Mouse (Mus musculus) kidney, embryonic 15.5 days (tissue): ENCODE results near the gene Tmprss5. TPM values are rescaled to one million over a fixed set of nuclear protein-coding genes. Genes with fewer than 3 reads are reported as not detected.

Experiments used
- ATAC-seq: fragments of 200-750 bp; cut with Nextera tagmentation; replicated peaks from 2 replicates; pipeline ENCODE4 v1.8.0; 2017; ENCODE audit warnings: moderate TSS enrichment; ENCODE audit not compliant: low FRiP score
- H3K27ac ChIP-seq: fragments of 300-500 bp; sonication (generic); 2 replicates; pipeline ENCODE4 v1.5.1; 2015; ENCODE audit warnings: mild to moderate bottlenecking, inconsistent platforms
- H3K27me3 ChIP-seq: fragments of 300-500 bp; sonication (generic); 2 replicates; pipeline ENCODE4 v1.6.1; 2015; ENCODE audit warnings: inconsistent platforms
- H3K36me3 ChIP-seq: fragments of 300-500 bp; sonication (generic); 2 replicates; pipeline ENCODE4 v1.6.1; 2015; ENCODE audit warnings: inconsistent platforms
- H3K4me1 ChIP-seq: fragments of 300-500 bp; sonication (generic); 2 replicates; pipeline ENCODE4 v1.6.1; 2015; ENCODE audit warnings: inconsistent platforms
- H3K4me2 ChIP-seq: fragments of 300-500 bp; sonication (generic); 2 replicates; pipeline ENCODE4 v1.6.1; 2015; ENCODE audit warnings: moderate library complexity, mild to moderate bottlenecking, inconsistent platforms
- H3K4me3 ChIP-seq: fragments of 300-500 bp; sonication (generic); replicated peaks from 2 replicates; pipeline ENCODE4 v1.5.1; 2015; ENCODE audit warnings: mild to moderate bottlenecking, inconsistent platforms
- H3K9ac ChIP-seq: fragments of 300-500 bp; sonication (generic); 2 replicates; pipeline ENCODE4 v1.6.1; 2015; ENCODE audit warnings: mild to moderate bottlenecking, inconsistent platforms
- H3K9me3 ChIP-seq: fragments of 300-500 bp; sonication (generic); replicated peaks from 2 replicates; pipeline ENCODE4 v1.6.1; 2016; ENCODE audit warnings: inconsistent platforms
- WGBS: fragments of 180-500 bp; shearing (Covaris S2); methylation state at CpG from one replicate; pipeline ENCODE4 v1.1.7; 2015; ENCODE audit warnings: mixed read lengths; 5-methylcytosine and 5-hydroxymethylcytosine counted together
- polyA plus RNA-seq: library from polyadenylated mRNA; unstranded; fragments of >200 nt; fragmentation: Nextera tagmentation; extraction: Ambion mirVana; gene quantifications from 2 replicates; pipeline ENCODE4 v1.2.1, GENCODE M21; 2015

The Tmprss5 gene
- 0.36 and 0.39 TPM in 2 replicates for polyA plus RNA-seq

- Histone ChIP-seq H3K27me3 (no peaks in the 10 kb centered on the region), H3K4me1 (no peaks in the 10 kb centered on the region), H3K36me3 (peaks cover 48% of the 10 kb centered on the region), H3K27ac (no peak within 1 kb of the TSS), H3K4me2 (no peak within 1 kb of the TSS), H3K4me3 (no peak within 1 kb of the TSS), H3K9ac (no peak within 1 kb of the TSS), H3K9me3 (no peaks in the 10 kb centered on the region)
- 55% methylated on average over 5 of the region's 5 CpGs for WGBS
- no peak for ATAC-seq
Observed at GRCm38 (mm10) chr9:49081107-49081506, at the start of gene Tmprss5. Gene Tmprss5 (plus strand): TSS chr9:49081260.

DNA sequence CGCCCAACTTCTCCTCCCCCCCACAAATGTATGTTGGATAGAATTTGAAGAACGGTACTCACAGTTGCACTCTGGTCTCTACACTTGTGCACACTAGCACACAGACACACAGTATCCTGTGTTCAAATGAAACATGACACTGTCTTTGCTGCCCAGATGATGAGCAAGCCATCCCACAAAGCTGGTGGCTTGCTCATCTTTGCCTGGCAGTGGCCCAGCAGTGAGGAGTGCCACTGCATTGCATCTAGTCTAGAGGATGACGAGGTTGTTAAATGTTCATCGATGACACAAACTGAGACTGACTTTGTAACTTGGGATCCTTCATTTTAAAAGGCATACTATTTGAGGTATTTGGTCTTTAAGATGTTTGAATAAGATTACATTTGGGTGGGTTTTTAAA lies 46.3 kb upstream of the Tmprss5 start:
- ATAC-seq = no peak
- no peak overlapping the region for H3K4me3 ChIP-seq
- 93% methylated on average over 4 of the region's 4 CpGs for WGBS
- no peak overlapping the region for H3K4me2 ChIP-seq
- H3K27ac ChIP-seq = no peak overlapping the region
- no peaks in the 10 kb centered on the region for H3K4me1 ChIP-seq
- no peaks in the 10 kb centered on the region for H3K27me3 ChIP-seq
- peaks cover 92% of the 10 kb centered on the region for H3K36me3 ChIP-seq
- no peaks in the 10 kb centered on the region for H3K9me3 ChIP-seq
- H3K9ac ChIP-seq = no peak overlapping the region

GRCm38 (mm10) chr9:49050901-49051300 lies 30.2 kb upstream of the Tmprss5 start:
- H3K36me3 ChIP-seq = no peaks in the 10 kb centered on the region
- no peaks in the 10 kb centered on the region for H3K9me3 ChIP-seq
- H3K4me3 ChIP-seq = no peak overlapping the region
- no peak for ATAC-seq
- WGBS = 68% methylated on average over 5 of the region's 5 CpGs
- no peaks in the 10 kb centered on the region for H3K27me3 ChIP-seq
- H3K9ac ChIP-seq = no peak overlapping the region
- peaks cover 5% of the 10 kb centered on the region; the same call in 1 of the 2 replicates for H3K4me1 ChIP-seq
- H3K27ac ChIP-seq = no peak overlapping the region
- no peak overlapping the region for H3K4me2 ChIP-seq

- H3K27me3 ChIP-seq = no peaks in the 10 kb centered on the region
- 18% methylated on average over 5 of the region's 5 CpGs for WGBS
- H3K4me1 ChIP-seq = peaks cover 9% of the 10 kb centered on the region
- no peak overlapping the region for H3K4me3 ChIP-seq
- H3K36me3 ChIP-seq = no peaks in the 10 kb centered on the region
- no peak overlapping the region for H3K9ac ChIP-seq
- H3K4me2 ChIP-seq = no peak overlapping the region
- no peak overlapping the region for H3K27ac ChIP-seq
- no peak for ATAC-seq
- no peaks in the 10 kb centered on the region for H3K9me3 ChIP-seq
Observed at GRCm38 (mm10) chr9:49051349-49051748, 29.7 kb upstream of the Tmprss5 start.

DNA sequence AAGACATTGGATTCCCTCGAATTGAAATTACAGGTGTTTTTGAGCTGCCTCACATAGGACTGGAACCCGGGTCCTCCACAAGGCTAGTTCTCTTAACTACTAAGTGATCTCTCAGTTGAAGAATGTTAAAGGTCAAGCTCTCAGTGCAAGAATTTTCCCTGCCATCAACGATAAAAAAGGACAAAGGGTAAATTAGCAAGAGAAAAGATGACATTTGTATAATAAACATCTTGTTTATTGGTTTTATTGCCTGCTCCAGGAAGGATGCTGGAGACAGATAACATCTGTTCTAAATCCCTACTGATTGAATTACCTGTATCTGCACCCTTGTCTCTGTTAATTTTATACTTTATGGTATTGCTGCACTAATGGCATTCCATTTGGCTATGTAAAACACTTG lies 27.0 kb upstream of the Tmprss5 start:
- no peak overlapping the region for H3K9ac ChIP-seq
- no peak overlapping the region for H3K4me3 ChIP-seq
- H3K36me3 ChIP-seq = peaks cover 15% of the 10 kb centered on the region
- peaks cover 17% of the 10 kb centered on the region for H3K4me1 ChIP-seq
- H3K27me3 ChIP-seq = no peaks in the 10 kb centered on the region
- no peaks in the 10 kb centered on the region for H3K9me3 ChIP-seq
- H3K4me2 ChIP-seq = no peak overlapping the region
- no peak for ATAC-seq
- WGBS = 80% methylated on average over 3 of the region's 3 CpGs
- no peak overlapping the region for H3K27ac ChIP-seq

GRCm38 (mm10) chr9:49055333-49056205 lies 25.5 kb upstream of the Tmprss5 start, which contains the start of gene Zw10:
Gene Zw10 (plus strand): TSS chr9:49055613.
- WGBS = under 1% methylated on average over 53 of the region's 53 CpGs
- peak; percentile 98 for ATAC-seq
- Histone ChIP-seq H3K4me3 (peak within 1 kb of the TSS; percentile 63), H3K36me3 (peaks cover 26% of the 10 kb centered on the region), H3K27me3 (no peaks in the 10 kb centered on the region), H3K4me2 (peak within 1 kb of the TSS; percentile 68), H3K9me3 (no peaks in the 10 kb centered on the region), H3K4me1 (peaks cover 17% of the 10 kb centered on the region), H3K9ac (peak within 1 kb of the TSS; percentile 67), H3K27ac (peak within 1 kb of the TSS; percentile 63)

- no peak overlapping the region for H3K4me3 ChIP-seq
- no peak overlapping the region for H3K9ac ChIP-seq
- WGBS = 90% methylated on average over 3 of the region's 3 CpGs
- ATAC-seq = no peak
- H3K4me1 ChIP-seq = no peaks in the 10 kb centered on the region
- no peaks in the 10 kb centered on the region for H3K9me3 ChIP-seq
- H3K27ac ChIP-seq = no peak overlapping the region
- no peak overlapping the region for H3K4me2 ChIP-seq
- no peaks in the 10 kb centered on the region for H3K27me3 ChIP-seq
- peaks cover 89% of the 10 kb centered on the region for H3K36me3 ChIP-seq
Observed at GRCm38 (mm10) chr9:49076847-49077246, 4.2 kb upstream of the Tmprss5 start.

GRCm38 (mm10) chr9:49081561-49081960 lies 501 bp downstream of the Tmprss5 start:
- H3K4me3 ChIP-seq = no peak overlapping the region
- no peaks in the 10 kb centered on the region for H3K4me1 ChIP-seq
- peaks cover 45% of the 10 kb centered on the region for H3K36me3 ChIP-seq
- ATAC-seq = no peak
- WGBS = 12% methylated on average over 4 of the region's 4 CpGs
- no peaks in the 10 kb centered on the region for H3K27me3 ChIP-seq
- H3K9ac ChIP-seq = no peak overlapping the region
- H3K9me3 ChIP-seq = no peaks in the 10 kb centered on the region
- no peak overlapping the region for H3K27ac ChIP-seq
- H3K4me2 ChIP-seq = no peak overlapping the region

- Histone ChIP-seq H3K36me3 (no peaks in the 10 kb centered on the region), H3K9ac (no peak overlapping the region), H3K4me3 (no peak overlapping the region), H3K9me3 (no peaks in the 10 kb centered on the region), H3K4me1 (no peaks in the 10 kb centered on the region), H3K4me2 (no peak overlapping the region), H3K27me3 (no peaks in the 10 kb centered on the region), H3K27ac (no peak overlapping the region)
- ATAC-seq = no peak; the same call in 1 of the 2 replicates
- WGBS = 36% methylated on average over 11 of the region's 11 CpGs
Observed at GRCm38 (mm10) chr9:49087317-49087716, 6.3 kb downstream of the Tmprss5 start.

- Histone ChIP-seq H3K27ac (no peak overlapping the region), H3K9ac (no peak overlapping the region), H3K4me1 (no peaks in the 10 kb centered on the region), H3K4me3 (no peak overlapping the region), H3K9me3 (no peaks in the 10 kb centered on the region), H3K4me2 (no peak overlapping the region), H3K27me3 (no peaks in the 10 kb centered on the region), H3K36me3 (no peaks in the 10 kb centered on the region)
- WGBS = 96% methylated on average over 3 of the region's 3 CpGs
- no peak for ATAC-seq
Observed at GRCm38 (mm10) chr9:49098871-49099270, 17.8 kb downstream of the Tmprss5 start.

GRCm38 (mm10) chr9:49102328-49102727 lies 21.3 kb downstream of the Tmprss5 start:
- Histone ChIP-seq H3K4me2 (no peak overlapping the region), H3K36me3 (no peaks in the 10 kb centered on the region), H3K27me3 (no peaks in the 10 kb centered on the region), H3K4me1 (no peaks in the 10 kb centered on the region), H3K9me3 (no peaks in the 10 kb centered on the region), H3K9ac (no peak overlapping the region), H3K4me3 (no peak overlapping the region), H3K27ac (no peak overlapping the region)
- WGBS = 55% methylated on average over 1 of the region's 1 CpGs
- ATAC-seq = no peak

DNA sequence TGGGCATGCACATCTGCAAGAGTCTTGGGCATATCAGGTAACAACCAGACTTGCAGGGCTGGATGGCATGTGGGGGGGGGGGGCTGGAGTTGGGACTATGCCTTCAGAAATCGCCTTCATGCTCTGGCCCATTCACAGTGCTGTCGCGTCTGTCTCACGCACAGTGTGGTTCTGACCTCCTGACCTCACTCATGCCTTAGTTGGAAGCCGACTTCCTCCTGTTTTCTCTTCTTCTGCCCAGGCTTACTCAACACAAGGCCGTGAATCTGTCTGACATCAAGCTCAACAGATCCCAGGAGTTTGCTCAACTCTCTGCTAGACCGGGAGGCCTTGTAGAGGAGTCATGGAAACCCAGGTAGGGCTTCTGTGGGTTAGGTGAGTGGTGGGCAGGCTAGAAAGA lies 28.0 kb downstream of the Tmprss5 start:
- Histone ChIP-seq H3K4me2 (no peak overlapping the region), H3K4me1 (peaks cover 22% of the 10 kb centered on the region), H3K9ac (no peak overlapping the region), H3K36me3 (no peaks in the 10 kb centered on the region), H3K27me3 (no peaks in the 10 kb centered on the region), H3K9me3 (no peaks in the 10 kb centered on the region), H3K27ac (no peak overlapping the region), H3K4me3 (no peak overlapping the region)
- ATAC-seq = no peak
- 41% methylated on average over 7 of the region's 7 CpGs for WGBS
